Mouse (Mus musculus) hindbrain, embryonic 10.5 days (tissue): ENCODE data around the gene Cxxc4. TPM values are rescaled to one million over a fixed set of nuclear protein-coding genes. Genes with fewer than 3 reads are reported as not detected.

ENCODE experiments used
- DNase-seq: peaks from one replicate; pipeline ENCODE4 v3.0.0-alpha.2; 2017; ENCODE audit warnings: low spot score
- H3K27ac ChIP-seq: fragments of 300-500 bp; sonication (generic); 2 replicates; pipeline ENCODE4 v1.5.1; 2016; ENCODE audit warnings: mild to moderate bottlenecking, moderate library complexity
- H3K27me3 ChIP-seq: fragments of 300-500 bp; sonication (generic); 2 replicates; pipeline ENCODE4 v1.6.1; 2016; ENCODE audit warnings: mild to moderate bottlenecking; ENCODE audit not compliant: poor library complexity, insufficient read depth, severe bottlenecking
- H3K36me3 ChIP-seq: fragments of 300-500 bp; sonication (generic); 2 replicates; pipeline ENCODE4 v1.6.1; 2016; ENCODE audit warnings: mild to moderate bottlenecking, moderate library complexity
- H3K4me1 ChIP-seq: fragments of 300-500 bp; sonication (generic); replicated peaks from 2 replicates; pipeline ENCODE4 v1.6.1; 2016; ENCODE audit warnings: mild to moderate bottlenecking
- H3K4me3 ChIP-seq: fragments of 300-500 bp; sonication (generic); 2 replicates; pipeline ENCODE4 v1.5.1; 2016; ENCODE audit warnings: mild to moderate bottlenecking, moderate library complexity
- H3K9me3 ChIP-seq: fragments of 300-500 bp; sonication (generic); 2 replicates; pipeline ENCODE4 v1.6.1; 2016; ENCODE audit warnings: mild to moderate bottlenecking, moderate library complexity
- WGBS: fragments of 180-500 bp; shearing (Covaris S2); methylation state at CpG from one replicate; pipeline ENCODE4 v1.1.7; 2016; 5-methylcytosine and 5-hydroxymethylcytosine counted together
- polyA plus RNA-seq: library from polyadenylated mRNA; unstranded; fragments of >200 nt; fragmentation: Nextera tagmentation; extraction: Ambion mirVana; gene quantifications from 2 replicates; pipeline ENCODE4 v1.2.1, GENCODE M21; 2016

Gene Cxxc4
- polyA plus RNA-seq, 1 experiment from 2014 or later = 20.5 TPM

- no peaks in the 10 kb centered on the region; the same call in 1 of the 2 replicates for H3K36me3 ChIP-seq
- H3K27ac ChIP-seq = peak overlapping the region; percentile 99
- peaks cover 38% of the 10 kb centered on the region for H3K4me1 ChIP-seq
- H3K27me3 ChIP-seq = no peaks in the 10 kb centered on the region
- under 1% methylated on average over 54 of the region's 55 CpGs for WGBS
- DNase-seq = peak; percentile 93
- peak overlapping the region; percentile 81 for H3K4me3 ChIP-seq
- H3K9me3 ChIP-seq = no peaks in the 10 kb centered on the region
Observed at GRCm38 (mm10) chr3:134235491-134236413, 532 bp upstream of the Cxxc4 start.

GRCm38 (mm10) chr3:134237113-134237805, 975 bp downstream of the Cxxc4 start:
- peak overlapping the region; percentile 81 for H3K4me3 ChIP-seq
- H3K27ac ChIP-seq = peak overlapping the region; percentile 99
- H3K27me3 ChIP-seq = no peaks in the 10 kb centered on the region
- DNase-seq = peak; percentile 18
- WGBS = 16% methylated on average over 3 of the region's 3 CpGs
- H3K4me1 ChIP-seq = peaks cover 53% of the 10 kb centered on the region
- H3K36me3 ChIP-seq = peaks cover 6% of the 10 kb centered on the region
- no peaks in the 10 kb centered on the region for H3K9me3 ChIP-seq

GRCm38 (mm10) chr3:134238621-134239310, 2.5 kb downstream of the Cxxc4 start:
- H3K4me1 ChIP-seq = peaks cover 68% of the 10 kb centered on the region
- H3K4me3 ChIP-seq = peak overlapping the region; percentile 81
- under 1% methylated on average over 14 of the region's 14 CpGs for WGBS
- H3K27me3 ChIP-seq = no peaks in the 10 kb centered on the region
- H3K36me3 ChIP-seq = peaks cover 14% of the 10 kb centered on the region
- H3K9me3 ChIP-seq = no peaks in the 10 kb centered on the region
- peak overlapping the region; percentile 99 for H3K27ac ChIP-seq
- peak; percentile 84 for DNase-seq

GRCm38 (mm10) chr3:134239321-134239970, 3.2 kb downstream of the Cxxc4 start:
- Histone ChIP-seq H3K4me3 (peak overlapping the region; percentile 81), H3K27ac (peak overlapping the region; percentile 99), H3K9me3 (no peaks in the 10 kb centered on the region), H3K27me3 (no peaks in the 10 kb centered on the region), H3K36me3 (peaks cover 14% of the 10 kb centered on the region), H3K4me1 (peaks cover 73% of the 10 kb centered on the region)
- WGBS = under 1% methylated on average over 48 of the region's 51 CpGs
- DNase-seq = peak; percentile 69

- H3K27ac ChIP-seq = peak overlapping the region; percentile 99
- DNase-seq = peak; percentile 82
- H3K9me3 ChIP-seq = no peaks in the 10 kb centered on the region
- H3K27me3 ChIP-seq = no peaks in the 10 kb centered on the region
- peaks cover 66% of the 10 kb centered on the region for H3K4me1 ChIP-seq
- peak overlapping the region; percentile 81 for H3K4me3 ChIP-seq
- WGBS = under 1% methylated on average over 42 of the region's 61 CpGs
- peaks cover 14% of the 10 kb centered on the region for H3K36me3 ChIP-seq
Observed at GRCm38 (mm10) chr3:134239971-134240717, 3.9 kb downstream of the Cxxc4 start.

GRCm38 (mm10) chr3:134240718-134241025, 4.4 kb downstream of the Cxxc4 start:
- WGBS = 3% methylated on average over 6 of the region's 6 CpGs
- H3K4me3 ChIP-seq = peak overlapping the region; percentile 81
- H3K27ac ChIP-seq = peak overlapping the region; percentile 99
- peaks cover 14% of the 10 kb centered on the region for H3K36me3 ChIP-seq
- peaks cover 65% of the 10 kb centered on the region for H3K4me1 ChIP-seq
- DNase-seq = no peak
- no peaks in the 10 kb centered on the region for H3K9me3 ChIP-seq
- H3K27me3 ChIP-seq = no peaks in the 10 kb centered on the region

- Histone ChIP-seq H3K4me3 (peak overlapping the region; percentile 16; the same call in 1 of the 2 replicates), H3K36me3 (peaks cover 14% of the 10 kb centered on the region), H3K27ac (no peak overlapping the region), H3K27me3 (no peaks in the 10 kb centered on the region), H3K9me3 (no peaks in the 10 kb centered on the region), H3K4me1 (peaks cover 52% of the 10 kb centered on the region)
- DNase-seq = no peak
- WGBS = 66% methylated on average over 2 of the region's 2 CpGs
Observed at GRCm38 (mm10) chr3:134243168-134243849, 7.0 kb downstream of the Cxxc4 start.

- Histone ChIP-seq H3K9me3 (no peaks in the 10 kb centered on the region), H3K36me3 (peaks cover 14% of the 10 kb centered on the region), H3K27me3 (no peaks in the 10 kb centered on the region), H3K4me3 (peak overlapping the region; percentile 20; the same call in 1 of the 2 replicates), H3K4me1 (peaks cover 47% of the 10 kb centered on the region), H3K27ac (no peak overlapping the region)
- peak; percentile 12 for DNase-seq
- WGBS = 40% methylated on average over 3 of the region's 3 CpGs
Observed at GRCm38 (mm10) chr3:134243850-134244247, 7.6 kb downstream of the Cxxc4 start.

- no peak overlapping the region for H3K4me3 ChIP-seq
- H3K27me3 ChIP-seq = no peaks in the 10 kb centered on the region
- H3K4me1 ChIP-seq = peaks cover 10% of the 10 kb centered on the region
- 67% methylated on average over 2 of the region's 2 CpGs for WGBS
- no peaks in the 10 kb centered on the region for H3K9me3 ChIP-seq
- DNase-seq = no peak
- 0 out of 2 replicates have a peak, but pooled peaks cover 3% of the 10 kb centered on the region for H3K36me3 ChIP-seq
- no peak overlapping the region for H3K27ac ChIP-seq
Observed at GRCm38 (mm10) chr3:134254221-134254620, 17.9 kb downstream of the Cxxc4 start.

- WGBS = 80% methylated on average over 5 of the region's 5 CpGs
- Histone ChIP-seq H3K4me3 (no peak overlapping the region), H3K36me3 (0 out of 2 replicates have a peak, but pooled peaks cover 3% of the 10 kb centered on the region), H3K4me1 (peaks cover 24% of the 10 kb centered on the region), H3K9me3 (no peaks in the 10 kb centered on the region), H3K27me3 (no peaks in the 10 kb centered on the region), H3K27ac (0 out of 2 replicates have a peak overlapping the region, but pooled peaks have one; percentile 45)
- DNase-seq = no peak
Observed at GRCm38 (mm10) chr3:134258715-134259114, 22.4 kb downstream of the Cxxc4 start.

- peak; percentile 16 for DNase-seq
- Histone ChIP-seq H3K27ac (peak overlapping the region; percentile 45; the same call in 1 of the 2 replicates), H3K36me3 (0 out of 2 replicates have a peak, but pooled peaks cover 3% of the 10 kb centered on the region), H3K27me3 (no peaks in the 10 kb centered on the region), H3K4me1 (peaks cover 24% of the 10 kb centered on the region), H3K9me3 (no peaks in the 10 kb centered on the region), H3K4me3 (no peak overlapping the region)
- 33% methylated on average over 3 of the region's 3 CpGs for WGBS
Observed at GRCm38 (mm10) chr3:134259300-134259699, 23.0 kb downstream of the Cxxc4 start.
